Mouse (Mus musculus) small intestine, adult 2 months (tissue): ENCODE data around the gene Il17ra.

ENCODE experiments used
- CTCF ChIP-seq: fragments of 200-500 bp; IDR thresholded peaks from 2 replicates; pipeline ENCODE4 v1.5.1; 2012; ENCODE audit warnings: low read depth, mild to moderate bottlenecking, control low read depth, inconsistent platforms, low read length, moderate library complexity, mixed read lengths; ENCODE audit not compliant: insufficient replicate concordance, insufficient read length; ENCODE audit errors: extremely low read depth
- POLR2A ChIP-seq: fragments of 200-500 bp; IDR thresholded peaks from 2 replicates; pipeline ENCODE4 v1.6.1; 2012; ENCODE audit warnings: low read depth, mild to moderate bottlenecking, control low read depth, inconsistent platforms, low read length, moderate library complexity

- no peak for TF ChIP-seq CTCF
- no peak for TF ChIP-seq POLR2A
Measured at GRCm38 (mm10) chr6:120511212-120511611, 48.2 kb downstream of the Il17ra start.
